Mouse (Mus musculus): ENCODE results near the gene Odaph. TPM values are rescaled to one million over a fixed set of nuclear protein-coding genes. Genes with fewer than 3 reads are reported as not detected.

The Odaph gene
- not detected in 2 replicates for polyA plus RNA-seq (2012; rRNA removed)

DNA sequence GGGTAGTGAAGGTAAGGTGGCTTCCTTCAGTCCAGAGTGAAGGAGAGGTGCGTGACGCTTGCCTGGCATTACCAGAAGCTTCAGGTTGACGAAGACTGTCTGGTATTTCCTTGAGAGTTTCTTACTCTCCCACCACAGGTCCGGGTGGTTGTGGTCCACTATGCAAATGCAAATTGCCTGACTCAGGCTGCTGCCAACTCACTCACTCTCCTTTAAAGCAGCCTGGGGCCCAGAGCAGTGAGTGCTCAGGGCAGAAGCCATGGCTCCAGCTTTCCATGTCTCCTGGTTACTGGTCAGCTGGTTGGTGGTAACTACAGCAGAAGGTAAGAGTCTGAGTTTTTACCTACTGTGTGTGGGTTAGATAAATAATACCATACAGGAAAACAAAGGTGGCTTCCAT is at the start of gene Odaph:
Gene Odaph (plus strand): TSS at position 240 of the 400 bp plus-strand sequence.

DNA sequence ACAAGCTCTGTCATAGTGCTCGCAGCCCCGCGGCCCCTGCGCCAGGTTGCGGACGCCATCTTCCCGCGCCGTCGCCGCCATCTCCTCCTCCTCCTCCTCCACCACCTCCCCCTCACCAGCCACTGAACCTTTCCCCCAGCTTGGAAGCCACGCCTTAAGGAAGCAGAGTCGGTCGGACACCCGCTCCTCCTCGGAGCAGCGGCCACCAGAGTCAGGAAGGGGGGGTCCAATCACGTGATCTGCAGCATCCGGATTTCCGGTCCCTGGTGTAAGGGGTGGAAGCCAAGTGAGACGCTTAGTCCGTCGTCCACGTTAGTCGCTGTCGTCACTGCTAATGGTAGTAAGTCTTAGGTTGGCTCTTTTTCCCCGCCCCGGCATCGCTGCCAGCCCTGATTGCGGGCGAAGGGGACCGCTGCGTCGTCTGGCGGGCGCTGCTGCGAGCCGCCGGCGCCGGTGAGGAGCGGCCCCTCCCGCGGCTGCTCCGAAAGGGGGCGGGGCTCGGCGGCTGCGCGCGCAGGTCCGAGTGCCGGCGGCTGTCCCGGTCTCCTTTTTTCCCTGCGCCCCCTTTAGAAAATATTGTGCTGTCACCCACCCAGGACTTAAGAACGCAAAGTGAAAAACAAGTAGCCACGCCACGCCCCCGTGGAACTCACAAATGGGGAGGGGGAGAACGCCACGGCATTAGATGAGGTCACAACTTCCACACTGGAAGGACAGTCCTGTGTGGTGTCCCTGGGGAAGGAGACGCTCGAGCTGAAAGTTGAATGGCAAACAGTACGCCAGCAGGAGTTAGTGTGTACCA is 24.4 kb upstream of the Odaph start, which contains the start of gene Rchy1:
Gene Rchy1 (minus strand): TSS at position 430 of the 802 bp plus-strand sequence.

DNA sequence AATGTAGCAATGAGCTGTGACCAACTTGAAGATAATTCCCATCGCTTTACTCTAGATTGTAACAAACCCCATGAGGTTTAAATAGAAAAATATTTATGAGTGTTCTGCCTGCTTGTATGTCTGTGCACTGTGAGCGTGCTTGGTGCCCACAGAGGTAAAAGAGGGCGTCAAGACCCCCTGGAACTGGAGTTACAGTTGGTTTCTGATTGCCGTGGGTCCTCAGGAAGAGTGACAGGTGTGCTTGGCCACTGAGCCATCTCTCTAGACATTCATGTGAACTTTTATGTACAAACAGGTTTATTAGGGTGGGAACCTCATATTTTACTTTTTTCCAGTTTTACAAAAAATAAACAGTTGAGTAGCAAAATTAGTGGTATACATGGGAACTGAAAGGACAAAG is 56.5 kb downstream of the Odaph start, which contains the start of gene Cdkl2:
Gene Cdkl2 (minus strand): TSS at position 101 of the 400 bp plus-strand sequence.

Other genes with a start within 250 kb of the Odaph start
- gene Rchy1, start 24.4 kb upstream of the Odaph start, polyA plus RNA-seq (2012; rRNA removed): 19.4 and 24.7 TPM in 2 replicates
- 0.10 and 0.17 TPM in 2 replicates for gene Cdkl2, start 56.4 kb downstream of the Odaph start, polyA plus RNA-seq (2012; rRNA removed)
- gene G3bp2, start 96.2 kb downstream of the Odaph start, polyA plus RNA-seq (2012; rRNA removed): 20.0 and 23.0 TPM in 2 replicates
- 20.3 and 22.1 TPM in 2 replicates for gene Uso1, start 150.5 kb downstream of the Odaph start, polyA plus RNA-seq (2012; rRNA removed)
- gene U90926, start 227.9 kb downstream of the Odaph start, polyA plus RNA-seq (2012; rRNA removed): not detected in 2 replicates

Data from liver, embryonic 14 days (tissue).